Mouse (Mus musculus) CH12.LX (cell line): ENCODE data around the gene Rps21.

Experiments used
- CHD2 ChIP-seq: IDR thresholded peaks from 2 replicates; pipeline ENCODE4 v1.6.1; 2011; ENCODE audit warnings: low read length, improper control_type of control experiment
- CTCF ChIP-seq, 2 experiments: IDR thresholded peaks in 1 of 2; conservative IDR thresholded peaks in 1 of 2; 2 replicates each; pipeline ENCODE4 v1.5.1; 2011 to 2012; ENCODE audit warnings: low read depth in 2 of 2, low read length in 2 of 2, improper control_type of control experiment in 1 of 2, inconsistent platforms in 1 of 2, mild to moderate bottlenecking in 1 of 2, moderate library complexity in 1 of 2
- ELF1 ChIP-seq: IDR thresholded peaks from 2 replicates; pipeline ENCODE4 v1.6.1; 2014; ENCODE audit warnings: low read depth, mild to moderate bottlenecking, inconsistent platforms, low read length, improper control_type of control experiment
- EP300 ChIP-seq: IDR thresholded peaks from 2 replicates; pipeline ENCODE4 v1.6.1; 2011; ENCODE audit warnings: low read length, improper control_type of control experiment
- ETS1 ChIP-seq: conservative IDR thresholded peaks from 2 replicates; pipeline ENCODE4 v1.6.1; 2012; ENCODE audit warnings: low read depth, mild to moderate bottlenecking, inconsistent platforms, low read length, improper control_type of control experiment, moderate library complexity
- MAZ ChIP-seq: IDR thresholded peaks from 2 replicates; pipeline ENCODE4 v1.6.1; 2012; ENCODE audit warnings: low read depth, mild to moderate bottlenecking, inconsistent platforms, low read length, improper control_type of control experiment, moderate library complexity
- NELFE ChIP-seq: IDR thresholded peaks from 2 replicates; pipeline ENCODE4 v1.6.1; 2011; ENCODE audit warnings: low read depth, low read length, improper control_type of control experiment
- POLR2A ChIP-seq: IDR thresholded peaks from 2 replicates; pipeline ENCODE4 v1.6.1; 2011; ENCODE audit warnings: low read depth, mild to moderate bottlenecking, improper control_type of control experiment, low read length
- RAD21 ChIP-seq: IDR thresholded peaks from 2 replicates; pipeline ENCODE4 v1.6.1; 2011; ENCODE audit warnings: low read depth, mild to moderate bottlenecking, low read length, improper control_type of control experiment, moderate library complexity
- SIN3A ChIP-seq: IDR thresholded peaks from 2 replicates; pipeline ENCODE4 v1.6.1; 2012; ENCODE audit warnings: low read length, improper control_type of control experiment, inconsistent platforms
- SMC3 ChIP-seq: IDR thresholded peaks from 2 replicates; pipeline ENCODE4 v1.6.1; 2011; ENCODE audit warnings: low read depth, low read length, improper control_type of control experiment
- TBP ChIP-seq: conservative IDR thresholded peaks from 2 replicates; pipeline ENCODE4 v1.6.1; 2011; ENCODE audit warnings: low read depth, low read length, improper control_type of control experiment
- USF2 ChIP-seq: conservative IDR thresholded peaks from 2 replicates; pipeline ENCODE4 v1.6.1; 2011; ENCODE audit warnings: low read depth, low read length, improper control_type of control experiment
- ZNF384 ChIP-seq: IDR thresholded peaks from 2 replicates; pipeline ENCODE4 v1.6.1; 2012; ENCODE audit warnings: low read depth, low read length, improper control_type of control experiment, inconsistent platforms

- TF ChIP-seq POLR2A, result no peak
- no peak for TF ChIP-seq USF2
- no peak for TF ChIP-seq CTCF (conservative IDR thresholded peaks at IDR 0.05 in 1 of 2, IDR thresholded peaks at IDR 0.05 in 1 of 2; ENCODE audit: low read depth in 2 of 2, low read length in 2 of 2)
- no peak for TF ChIP-seq ETS1
- TF ChIP-seq CHD2, result no peak
- no peak for TF ChIP-seq MAZ
- TF ChIP-seq EP300, result no peak
- no peak for TF ChIP-seq RAD21
- TF ChIP-seq ZNF384, result no peak
- TF ChIP-seq ELF1, result no peak
- no peak for TF ChIP-seq TBP
- no peak for TF ChIP-seq SIN3A
- TF ChIP-seq NELFE, result no peak
- no peak for TF ChIP-seq SMC3
Measured at GRCm38 (mm10) chr2:180234353-180234752, 22.8 kb upstream of the Rps21 start.
